Mouse (Mus musculus): ENCODE data around the gene Dnali1. TPM values are rescaled to one million over a fixed set of nuclear protein-coding genes. Genes with fewer than 3 reads are reported as not detected.

The Dnali1 gene
- total RNA-seq, 2 experiments from 2014 or later = not detected

GRCm38 (mm10) chr4:125055385-125055784, 10.1 kb downstream of the Dnali1 start:
- no peak for ATAC-seq (replicated peaks; ENCODE audit: low FRiP score, poor library complexity, severe bottlenecking)

GRCm38 (mm10) chr4:125044454-125044853, 21.0 kb downstream of the Dnali1 start:
- no peak for ATAC-seq (replicated peaks; ENCODE audit: low FRiP score, poor library complexity, severe bottlenecking)

- no peak for ATAC-seq (replicated peaks; ENCODE audit: low FRiP score, poor library complexity, severe bottlenecking)
These were observed 31.2 kb downstream of the Dnali1 start for GRCm38 (mm10) chr4:125034341-125034740.

GRCm38 (mm10) chr4:125029891-125030614, 35.5 kb downstream of the Dnali1 start:
- ATAC-seq (replicated peaks; ENCODE audit: low FRiP score, poor library complexity, severe bottlenecking) = peak; percentile 100

- 0 out of 2 replicates have a peak, but pooled peaks have one; percentile 32 for ATAC-seq (replicated peaks; ENCODE audit: low FRiP score, poor library complexity, severe bottlenecking)
These were observed 44.5 kb downstream of the Dnali1 start for GRCm38 (mm10) chr4:125020780-125021538.

GRCm38 (mm10) chr4:125017431-125017830, 48.1 kb downstream of the Dnali1 start:
- ATAC-seq (replicated peaks; ENCODE audit: low FRiP score, poor library complexity, severe bottlenecking) = no peak

- no peak for ATAC-seq (replicated peaks; ENCODE audit: low FRiP score, poor library complexity, severe bottlenecking)
These were observed 49.5 kb downstream of the Dnali1 start, which contains the start of gene Gnl2 for GRCm38 (mm10) chr4:125015806-125016635. Gene Gnl2 (plus strand): TSS chr4:125016585.

GRCm38 (mm10) chr4:125008712-125009111, 56.8 kb downstream of the Dnali1 start:
- ATAC-seq (replicated peaks; ENCODE audit: low FRiP score, poor library complexity, severe bottlenecking) = no peak

- ATAC-seq (replicated peaks; ENCODE audit: low FRiP score, poor library complexity, severe bottlenecking) = no peak
These were observed 57.3 kb downstream of the Dnali1 start for GRCm38 (mm10) chr4:125008220-125008619.

GRCm38 (mm10) chr4:125007460-125007859, 58.0 kb downstream of the Dnali1 start:
- no peak for ATAC-seq (replicated peaks; ENCODE audit: low FRiP score, poor library complexity, severe bottlenecking)

Other genes starting within 250 kb of the Dnali1 start
- 8.2 and 14.0 TPM in 2 replicates for gene Yrdc, start 215.0 kb downstream of the Dnali1 start, total RNA-seq (2015; ENCODE audit: low replicate concordance)
- 1.2 and 1.5 TPM in 2 replicates for gene Yrdc, start 215.0 kb downstream of the Dnali1 start, total RNA-seq (2017; ENCODE audit: low replicate concordance)
- 5.8 TPM in 1 of 2 replicates, not detected in the other for gene 1110065P20Rik, start 214.5 kb downstream of the Dnali1 start, total RNA-seq (2015; ENCODE audit: low replicate concordance)
- gene 1110065P20Rik, start 214.5 kb downstream of the Dnali1 start, total RNA-seq (2017; ENCODE audit: low replicate concordance) = 0.70 and 3.3 TPM in 2 replicates
- not detected in 2 replicates for gene Maneal, start 203.5 kb downstream of the Dnali1 start, total RNA-seq (2015; ENCODE audit: low replicate concordance)
- gene Maneal, start 203.5 kb downstream of the Dnali1 start, total RNA-seq (2017; ENCODE audit: low replicate concordance) = not detected in 2 replicates
- gene Epha10, start 184.8 kb downstream of the Dnali1 start, total RNA-seq (2015; ENCODE audit: low replicate concordance) = not detected in 2 replicates
- not detected in 2 replicates for gene Epha10, start 184.8 kb downstream of the Dnali1 start, total RNA-seq (2017; ENCODE audit: low replicate concordance)
- gene 9930104L06Rik, start 128.7 kb downstream of the Dnali1 start, total RNA-seq (2015; ENCODE audit: low replicate concordance) = 0.38 and 0.84 TPM in 2 replicates
- gene 9930104L06Rik, start 128.7 kb downstream of the Dnali1 start, total RNA-seq (2017; ENCODE audit: low replicate concordance) = 3.2 and 6.1 TPM in 2 replicates
- 50.9 and 62.5 TPM in 2 replicates for gene Cdca8, start 126.4 kb downstream of the Dnali1 start, total RNA-seq (2015; ENCODE audit: low replicate concordance)
- gene Cdca8, start 126.4 kb downstream of the Dnali1 start, total RNA-seq (2017; ENCODE audit: low replicate concordance) = 52.7 and 74.9 TPM in 2 replicates
- 0.58 TPM in 1 of 2 replicates, not detected in the other for gene Rspo1, start 79.3 kb downstream of the Dnali1 start, total RNA-seq (2015; ENCODE audit: low replicate concordance)
- 0.42 TPM in 1 of 2 replicates, not detected in the other for gene Rspo1, start 79.3 kb downstream of the Dnali1 start, total RNA-seq (2017; ENCODE audit: low replicate concordance)
- gene Gnl2, start 49.1 kb downstream of the Dnali1 start, total RNA-seq (2015; ENCODE audit: low replicate concordance) = 11.1 and 36.6 TPM in 2 replicates
- gene Gnl2, start 49.1 kb downstream of the Dnali1 start, total RNA-seq (2017; ENCODE audit: low replicate concordance) = 27.7 and 30.8 TPM in 2 replicates
- gene Snip1, start 969 bp upstream of the Dnali1 start, total RNA-seq (2015; ENCODE audit: low replicate concordance) = 5.9 and 9.8 TPM in 2 replicates
- 7.5 and 17.4 TPM in 2 replicates for gene Snip1, start 969 bp upstream of the Dnali1 start, total RNA-seq (2017; ENCODE audit: low replicate concordance)
- 15.0 and 20.8 TPM in 2 replicates for gene Meaf6, start 19.4 kb upstream of the Dnali1 start, total RNA-seq (2015; ENCODE audit: low replicate concordance)
- 20.4 and 34.7 TPM in 2 replicates for gene Meaf6, start 19.4 kb upstream of the Dnali1 start, total RNA-seq (2017; ENCODE audit: low replicate concordance)
- gene Zc3h12a, start 62.1 kb upstream of the Dnali1 start, total RNA-seq (2015; ENCODE audit: low replicate concordance) = 1.3 and 1.5 TPM in 2 replicates
- 1.2 TPM in 1 of 2 replicates, not detected in the other for gene Zc3h12a, start 62.1 kb upstream of the Dnali1 start, total RNA-seq (2017; ENCODE audit: low replicate concordance)